Mouse (Mus musculus): ENCODE measurements around the gene Coro1c. TPM values are rescaled to one million over a fixed set of nuclear protein-coding genes. Genes with fewer than 3 reads are reported as not detected.
"Not testable (repeated sequence)": the region's sequence is repeated elsewhere in the genome, so short reads cannot be mapped to it uniquely, and the experiment has no call there.

The Coro1c gene
- total and polyA plus RNA-seq, 3 experiments = 77.3 to 158 (median 103) TPM

GRCm38 (mm10) chr5:113812638-113813037 lies 95.9 kb downstream of the Coro1c start:
- Histone ChIP-seq H3K4me1 (ENCODE audit: control insufficient read depth in 1 of 2, insufficient read depth in 2 of 2, low read length in 2 of 2) (peaks cover 0 to 4% of the 10 kb centered on the region in 2 experiments; a peak in 1 of 4 replicates), H3K9me3 (replicated peaks; ENCODE audit: insufficient read depth, low read length) (no peaks in the 10 kb centered on the region), H3K36me3 (ENCODE audit: control insufficient read depth in 1 of 2, insufficient read depth in 2 of 2, low read length in 2 of 2) (no peaks in the 10 kb centered on the region), H3K4me3 (ENCODE audit: control insufficient read depth in 1 of 2, insufficient read depth in 1 of 2, low read depth in 2 of 2, low read length in 2 of 2) (no peak overlapping the region), H3K27me3 (ENCODE audit: control insufficient read depth in 1 of 2, insufficient read depth in 2 of 2, low read length in 2 of 2) (no peaks in the 10 kb centered on the region; a peak in 1 of 4 replicates), H3K79me2 (ENCODE audit: control insufficient read depth, insufficient read depth, low read length, poor library complexity) (no peaks in the 10 kb centered on the region), H3K27ac (ENCODE audit: control insufficient read depth, low read depth, low read length) (no peak overlapping the region), H3K9ac (ENCODE audit: control insufficient read depth, low read depth, low read length, poor library complexity, severe bottlenecking) (no peak overlapping the region)
- TF ChIP-seq EP300 (IDR thresholded peaks at IDR 0.05; ENCODE audit: low read depth in 1 of 2, low read length in 2 of 2) (peak in 1 of 2 experiments; percentile 28; a peak in 1 of 4 replicates), TCF12 (IDR thresholded peaks at IDR 0.05; ENCODE audit: low read depth, low read length) (0 out of 2 replicates have a peak, but pooled peaks have one; percentile 23), RCOR1 (IDR thresholded peaks at IDR 0.05; ENCODE audit: low read depth, low read length) (peak; percentile 94), GATA1 (IDR thresholded peaks at IDR 0.05; ENCODE audit: low read depth, low read length) (peak; percentile 49; the same call in 1 of the 2 replicates), MYB (IDR thresholded peaks at IDR 0.05; ENCODE audit: low read depth, low read length) (no peak)
- peak; percentile 58 for DNase-seq (ENCODE audit: low read depth, low spot score)

- H3K27me3 ChIP-seq (ENCODE audit: control insufficient read depth in 1 of 2, insufficient read depth in 2 of 2, low read length in 2 of 2); H3K4me3 ChIP-seq (ENCODE audit: control insufficient read depth in 1 of 2, insufficient read depth in 1 of 2, low read depth in 2 of 2, low read length in 2 of 2); H3K9ac ChIP-seq (ENCODE audit: control insufficient read depth, low read depth, low read length, poor library complexity, severe bottlenecking); H3K79me2 ChIP-seq (ENCODE audit: control insufficient read depth, insufficient read depth, low read length, poor library complexity); H3K36me3 ChIP-seq (ENCODE audit: control insufficient read depth in 1 of 2, insufficient read depth in 2 of 2, low read length in 2 of 2); H3K4me1 ChIP-seq (ENCODE audit: control insufficient read depth in 1 of 2, insufficient read depth in 2 of 2, low read length in 2 of 2); H3K9me3 ChIP-seq (replicated peaks; ENCODE audit: insufficient read depth, low read length); H3K27ac ChIP-seq (ENCODE audit: control insufficient read depth, low read depth, low read length): not testable (repeated sequence)
- TF ChIP-seq RAD21 (IDR thresholded peaks at IDR 0.05; ENCODE audit: low read depth, low read length) = peak; percentile 28
- TF ChIP-seq CTCF (IDR thresholded peaks at IDR 0.05 in 2 of 3, conservative IDR thresholded peaks at IDR 0.05 in 1 of 3; ENCODE audit: control insufficient read depth in 1 of 3, insufficient read depth in 1 of 3, low read depth in 2 of 3, low read length in 3 of 3, poor library complexity in 1 of 3, severe bottlenecking in 1 of 3) = peak in 2 of 3 experiments; percentile 28 to 43; a peak in 3 of 6 replicates
- peak; percentile 18 for DNase-seq (ENCODE audit: low read depth, low spot score)
Observed at GRCm38 (mm10) chr5:113811824-113812420, 96.6 kb downstream of the Coro1c start.

GRCm38 (mm10) chr5:113810111-113810510 lies 98.4 kb downstream of the Coro1c start:
- Histone ChIP-seq H3K9ac (ENCODE audit: control insufficient read depth, low read depth, low read length, poor library complexity, severe bottlenecking) (no peak overlapping the region), H3K9me3 (replicated peaks; ENCODE audit: insufficient read depth, low read length) (no peaks in the 10 kb centered on the region), H3K27ac (ENCODE audit: control insufficient read depth, low read depth, low read length) (no peak overlapping the region), H3K79me2 (ENCODE audit: control insufficient read depth, insufficient read depth, low read length, poor library complexity) (no peaks in the 10 kb centered on the region), H3K36me3 (ENCODE audit: control insufficient read depth in 1 of 2, insufficient read depth in 2 of 2, low read length in 2 of 2) (no peaks in the 10 kb centered on the region), H3K27me3 (ENCODE audit: control insufficient read depth in 1 of 2, insufficient read depth in 2 of 2, low read length in 2 of 2) (no peaks in the 10 kb centered on the region; a peak in 1 of 4 replicates), H3K4me1 (ENCODE audit: control insufficient read depth in 1 of 2, insufficient read depth in 2 of 2, low read length in 2 of 2) (no peaks in the 10 kb centered on the region), H3K4me3 (ENCODE audit: control insufficient read depth in 1 of 2, insufficient read depth in 1 of 2, low read depth in 2 of 2, low read length in 2 of 2) (no peak overlapping the region)
- no peak for DNase-seq (ENCODE audit: low read depth, low spot score)
- TF ChIP-seq MXI1 (IDR thresholded peaks at IDR 0.05; ENCODE audit: low read depth, low read length) (no peak), ZMIZ1 (IDR thresholded peaks at IDR 0.05; ENCODE audit: low read depth, low read length) (no peak)

All from MEL (cell line).